ENCODE assay signal across 8 mouse cellular contexts in genomic region chr4:112979160-112979559, GRCm38 (mm10).
DNase-seq lines count a peak whose midpoint lies in the region; ATAC-seq and TF ChIP-seq lines count a peak whose summit lies in the region.
"Not testable (repeated sequence)": the region's sequence is repeated elsewhere in the genome, so short reads cannot be mapped to it uniquely, and the experiment has no call there.

No protein-coding gene starts in this region.

- H3K4me1 ChIP-seq in ES-Bruce4 (ENCODE audit: control insufficient read depth, insufficient read depth, low read length); heart, embryonic 12.5 days (replicated peaks); intestine, embryonic 15.5 days (replicated peaks); liver, embryonic 11.5 days (replicated peaks; ENCODE audit: control insufficient read depth, insufficient read depth, low read length); midbrain, embryonic 12.5 days; neural tube, embryonic 12.5 days: not testable (repeated sequence)

- H3K27ac ChIP-seq in ES-Bruce4 (ENCODE audit: insufficient read depth, low read length); heart, embryonic 12.5 days (ENCODE audit: poor library complexity, severe bottlenecking); intestine, embryonic 15.5 days; liver, embryonic 11.5 days (ENCODE audit: low read depth, low read length); midbrain, embryonic 12.5 days (replicated peaks); neural tube, embryonic 12.5 days: not testable (repeated sequence)

- not testable (repeated sequence) for H3K9me3 ChIP-seq in ES-Bruce4 (replicated peaks; ENCODE audit: control insufficient read depth, insufficient read depth, low read length, poor library complexity, severe bottlenecking); intestine, embryonic 15.5 days; liver, embryonic 11.5 days (ENCODE audit: control insufficient read depth, low read length); neural tube, embryonic 12.5 days
- H3K9me3 ChIP-seq in heart, embryonic 12.5 days (replicated peaks), result peaks cover 14% of the 10 kb centered on the region
- peaks cover 26% of the 10 kb centered on the region for H3K9me3 ChIP-seq in midbrain, embryonic 12.5 days

- TF ChIP-seq EP300 in ES-Bruce4 (IDR thresholded peaks at IDR 0.05; ENCODE audit: insufficient read depth, low read depth, low read length), result not testable (repeated sequence)

- H3K4me2 ChIP-seq in heart, embryonic 12.5 days, result peak overlapping the region; percentile 24; the same call in 1 of the 2 replicates
- peak overlapping the region; percentile 43 for H3K4me2 ChIP-seq in intestine, embryonic 15.5 days (replicated peaks)
- H3K4me2 ChIP-seq in liver, embryonic 11.5 days; midbrain, embryonic 12.5 days (replicated peaks): not testable (repeated sequence)
- H3K4me2 ChIP-seq in neural tube, embryonic 12.5 days (replicated peaks), result peak overlapping the region; percentile 18

- DNase-seq in liver, embryonic 11.5 days (ENCODE audit: low spot score), result not testable (repeated sequence)

- WGBS in heart, embryonic 12.5 days, result 25% methylated on average over 22 of the region's 22 CpGs
- 30% methylated on average over 22 of the region's 22 CpGs for WGBS in intestine, embryonic 15.5 days
- 27% methylated on average over 22 of the region's 22 CpGs for WGBS in liver, embryonic 11.5 days
- 38% methylated on average over 22 of the region's 22 CpGs for WGBS in midbrain, embryonic 12.5 days
- 32% methylated on average over 22 of the region's 22 CpGs for WGBS in neural tube, embryonic 12.5 days

- 0 out of 2 replicates have a peak overlapping the region, but pooled peaks have one; percentile 33 for H3K4me3 ChIP-seq in ES-Bruce4 (ENCODE audit: low read depth, low read length)
- H3K4me3 ChIP-seq in heart, embryonic 12.5 days; liver, embryonic 11.5 days (ENCODE audit: low read depth, low read length); midbrain, embryonic 12.5 days; neural tube, embryonic 12.5 days: not testable (repeated sequence)
- H3K4me3 ChIP-seq in intestine, embryonic 15.5 days (replicated peaks), result peak overlapping the region; percentile 7; the same call in 1 of the 2 replicates

- H3K9ac ChIP-seq in ES-Bruce4 (ENCODE audit: low read depth, poor library complexity, severe bottlenecking); heart, embryonic 12.5 days; intestine, embryonic 15.5 days; liver, embryonic 11.5 days (ENCODE audit: low read depth, low read length); midbrain, embryonic 12.5 days (replicated peaks); neural tube, embryonic 12.5 days: not testable (repeated sequence)

- TF ChIP-seq CTCF in ES-Bruce4 (IDR thresholded peaks at IDR 0.05; ENCODE audit: low read depth, low read length), result not testable (repeated sequence)

- peak; percentile 95 for ATAC-seq in erythroid progenitor cell, adult 5-6 weeks (replicated peaks; ENCODE audit: low FRiP score, poor library complexity, severe bottlenecking)
- ATAC-seq in heart, embryonic 12.5 days (ENCODE audit: insufficient number of reproducible peaks, low FRiP score); intestine, embryonic 15.5 days: not testable (repeated sequence)
- 0 out of 2 replicates have a peak, but pooled peaks have one; percentile 41 for ATAC-seq in liver, embryonic 11.5 days (replicated peaks; ENCODE audit: low FRiP score)
- peak; percentile 80 for ATAC-seq in megakaryocyte, adult 5-6 weeks (ENCODE audit: poor library complexity, severe bottlenecking)
- ATAC-seq in midbrain, embryonic 12.5 days (ENCODE audit: low FRiP score, low read depth), result peak; percentile 44; the same call in 1 of the 2 replicates
- peak; percentile 56; the same call in 1 of the 2 replicates for ATAC-seq in neural tube, embryonic 12.5 days (ENCODE audit: low FRiP score, low read depth)

- TF ChIP-seq POLR2A in ES-Bruce4 (IDR thresholded peaks at IDR 0.05; ENCODE audit: insufficient read depth, low read length), result not testable (repeated sequence)

- H3K36me3 ChIP-seq in ES-Bruce4 (ENCODE audit: control insufficient read depth, insufficient read depth, low read length, poor library complexity, severe bottlenecking); heart, embryonic 12.5 days; intestine, embryonic 15.5 days; liver, embryonic 11.5 days (ENCODE audit: control insufficient read depth, insufficient read depth, low read length); midbrain, embryonic 12.5 days; neural tube, embryonic 12.5 days: not testable (repeated sequence)

- H3K27me3 ChIP-seq in ES-Bruce4 (ENCODE audit: control insufficient read depth, insufficient read depth, low read length, poor library complexity, severe bottlenecking); heart, embryonic 12.5 days (replicated peaks); intestine, embryonic 15.5 days (replicated peaks); liver, embryonic 11.5 days (replicated peaks; ENCODE audit: control insufficient read depth, insufficient read depth, low read length); midbrain, embryonic 12.5 days; neural tube, embryonic 12.5 days (replicated peaks): not testable (repeated sequence)
